ENCODE assay signal across 15 mouse cellular contexts in genomic region chr5:29205690-29206089, GRCm38 (mm10). TPM values are rescaled to one million over a fixed set of nuclear protein-coding genes. Genes with fewer than 3 reads are reported as not detected.
"Had no signal": no experiment of that assay in that cellular context is flagged by ENCODE, and none has a peak within 500 bp of the region (broad histone marks: within the 10 kb centered on the region; RNA-seq: fewer than 3 reads in every experiment).

No protein-coding gene starts in this region.

- H3K4me1 ChIP-seq: limb, embryonic 10.5 days; midbrain, embryonic 13.5 days; neural tube, embryonic 12.5 days had no signal

- H3K4me2 ChIP-seq: liver, embryonic 11.5 days; lung, embryonic 14.5 days; midbrain, embryonic 13.5 days; neural tube, embryonic 12.5 days had no signal

- H3K9ac ChIP-seq: lung, embryonic 14.5 days; midbrain, embryonic 13.5 days; neural tube, embryonic 12.5 days had no signal

- H3K9me3 ChIP-seq: limb, embryonic 10.5 days; midbrain, embryonic 13.5 days; neural tube, embryonic 12.5 days had no signal

- ATAC-seq: hindbrain, postnatal 0 days; intestine, embryonic 16.5 days; midbrain, embryonic 13.5 days had no signal

- DNase-seq: kidney, adult 8-10 months; kidney, postnatal 36 days; lung, embryonic 14.5 days; lung, postnatal 14 days; retina, postnatal 1 day; right cerebral cortex, postnatal 4 days; spleen, adult 18-20 months had no signal

- H3K27me3 ChIP-seq: midbrain, embryonic 13.5 days; neural tube, embryonic 12.5 days had no signal

- H3K27ac ChIP-seq: hindbrain, postnatal 0 days; kidney, postnatal 0 days; limb, embryonic 10.5 days; midbrain, embryonic 13.5 days; neural tube, embryonic 12.5 days had no signal

- H3K36me3 ChIP-seq: limb, embryonic 10.5 days; midbrain, embryonic 13.5 days; neural tube, embryonic 12.5 days had no signal

- H3K4me3 ChIP-seq: limb, embryonic 10.5 days; midbrain, embryonic 13.5 days; neural tube, embryonic 12.5 days had no signal

RNA-seq across cellular contexts. Expression of gene Rnf32, which starts 9.9 kb away (rescaled TPM):
- total RNA-seq: megakaryocyte-erythroid progenitor cell, adult 5-6 weeks had no signal
